Mouse (Mus musculus) ovary, postnatal 36 days (tissue): Measurements from ENCODE around the gene Slc45a2.

ENCODE experiments used
- DNase-seq: peaks from one replicate; pipeline ENCODE4 v3.0.0; 2022; ENCODE audit warnings: low spot score, mixed read lengths

Gene Slc45a2

DNA sequence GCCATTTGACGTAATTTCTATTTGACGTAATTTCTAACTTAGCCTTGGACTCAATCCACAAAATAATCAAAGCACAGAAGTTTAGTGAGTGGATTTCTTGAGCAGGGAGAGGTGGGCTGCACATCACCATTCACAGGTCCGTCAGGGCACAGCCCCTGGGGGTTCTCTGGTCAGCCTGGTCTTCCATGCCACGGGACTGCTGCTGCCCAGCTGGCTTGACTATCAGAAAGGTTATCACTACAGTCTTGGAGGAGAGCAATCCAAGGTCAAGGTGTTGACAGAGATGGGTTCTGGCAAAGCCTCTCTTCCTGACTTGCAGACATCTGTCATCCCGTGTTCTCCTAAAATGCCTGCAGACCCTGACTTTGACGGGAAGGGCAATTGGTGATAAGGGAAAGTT lies 4.1 kb downstream of the Slc45a2 start:
- DNase-seq = no peak

DNA sequence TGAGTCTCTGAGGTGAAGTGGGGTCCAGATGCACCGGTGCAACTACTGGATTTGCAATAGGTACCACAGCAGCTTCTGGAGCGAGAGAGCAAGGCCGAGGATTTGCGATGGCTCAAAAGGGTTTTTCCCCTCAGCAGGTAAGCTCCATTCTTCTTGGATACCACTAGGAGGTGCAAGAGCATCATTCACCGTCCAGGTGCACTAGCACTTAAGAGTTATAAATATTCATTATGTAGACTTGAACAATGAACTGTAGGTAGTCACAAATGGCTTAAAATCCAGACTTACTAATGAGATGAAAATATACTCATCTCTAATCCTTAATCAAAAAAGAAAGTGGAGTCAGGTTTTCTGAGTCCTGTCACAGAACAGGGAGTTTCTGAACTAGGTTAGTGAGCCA lies 8.2 kb downstream of the Slc45a2 start:
- no peak for DNase-seq

DNA sequence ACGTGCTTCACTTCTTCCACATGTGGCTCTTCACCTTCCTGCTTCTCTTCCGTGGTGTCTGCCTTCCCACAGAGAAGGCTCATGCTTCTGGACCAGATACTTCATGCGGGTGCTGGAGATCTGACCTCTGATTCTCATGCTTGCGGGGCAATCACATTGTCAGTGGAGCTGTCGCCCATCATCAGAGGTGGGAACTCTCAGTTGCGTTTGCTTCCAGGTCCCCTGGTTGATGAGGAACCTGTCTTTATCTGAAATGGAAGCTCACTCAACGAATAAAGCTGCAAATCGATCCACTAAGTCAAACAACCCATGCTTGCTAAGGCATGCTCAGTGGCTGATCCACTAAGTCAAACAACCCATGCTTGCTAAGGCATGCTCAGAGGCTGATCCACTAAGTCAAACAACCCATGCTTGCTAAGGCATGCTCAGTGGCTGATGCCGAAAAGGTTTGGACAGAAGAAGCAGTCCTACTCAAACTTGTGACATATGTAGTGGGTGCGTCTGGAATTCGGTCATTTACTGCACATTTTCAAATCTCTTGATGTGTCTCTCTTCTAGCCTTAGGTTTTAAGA lies 10.5 kb downstream of the Slc45a2 start:
- no peak for DNase-seq

GRCm38 (mm10) chr15:11014931-11015330 lies 14.4 kb downstream of the Slc45a2 start:
- DNase-seq = no peak

- DNase-seq = no peak
These were observed 26.5 kb downstream of the Slc45a2 start for GRCm38 (mm10) chr15:11026801-11027561.

- no peak for DNase-seq
These were observed 29.7 kb downstream of the Slc45a2 start for GRCm38 (mm10) chr15:11030188-11030587.

DNA sequence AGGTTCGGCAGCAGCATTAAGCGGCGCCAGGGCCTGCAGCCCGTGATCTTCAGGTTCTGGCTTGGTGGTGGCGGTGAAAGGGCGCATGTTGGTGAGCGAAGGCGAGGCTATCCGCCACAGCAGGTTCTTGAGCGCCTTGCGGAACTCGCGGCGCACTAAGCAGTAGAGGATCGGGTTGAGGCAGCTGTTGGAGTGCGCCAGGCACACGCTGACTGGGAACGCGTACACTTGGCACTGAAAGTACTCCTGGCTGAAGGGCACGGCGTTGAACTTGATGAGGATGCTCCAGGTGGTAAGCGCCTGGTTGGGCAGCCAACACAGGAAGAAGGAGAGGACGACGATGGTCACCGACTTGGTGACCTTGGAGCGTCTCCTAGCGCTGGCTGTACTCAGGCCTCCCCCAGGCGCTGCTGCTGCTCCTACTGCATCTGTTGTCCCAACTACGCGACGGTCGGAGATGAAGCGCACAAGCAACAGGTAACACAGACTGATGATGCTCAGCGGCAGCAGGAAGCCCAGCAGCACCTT lies 35.5 kb downstream of the Slc45a2 start:
- DNase-seq = no peak

- peak; percentile 10 for DNase-seq
These were observed 36.2 kb downstream of the Slc45a2 start for GRCm38 (mm10) chr15:11036535-11037375.

- no peak for DNase-seq
These were observed 36.8 kb downstream of the Slc45a2 start for GRCm38 (mm10) chr15:11037376-11037695.

- DNase-seq = no peak
These were observed 37.2 kb downstream of the Slc45a2 start, which contains the start of gene Rxfp3 for GRCm38 (mm10) chr15:11037711-11038110. Gene Rxfp3, minus strand, starts transcription at chr15:11037991.

GRCm38 (mm10) chr15:11038476-11038875 lies 38.0 kb downstream of the Slc45a2 start:
- no peak for DNase-seq

GRCm38 (mm10) chr15:11040067-11040466 lies 39.5 kb downstream of the Slc45a2 start:
- no peak for DNase-seq

GRCm38 (mm10) chr15:11041229-11041628 lies 40.7 kb downstream of the Slc45a2 start:
- no peak for DNase-seq

GRCm38 (mm10) chr15:11042828-11043227 lies 42.3 kb downstream of the Slc45a2 start:
- DNase-seq = no peak

GRCm38 (mm10) chr15:11053678-11054439 lies 53.3 kb downstream of the Slc45a2 start:
- DNase-seq = no peak

GRCm38 (mm10) chr15:11054440-11055080 lies 54.0 kb downstream of the Slc45a2 start:
- no peak for DNase-seq

DNA sequence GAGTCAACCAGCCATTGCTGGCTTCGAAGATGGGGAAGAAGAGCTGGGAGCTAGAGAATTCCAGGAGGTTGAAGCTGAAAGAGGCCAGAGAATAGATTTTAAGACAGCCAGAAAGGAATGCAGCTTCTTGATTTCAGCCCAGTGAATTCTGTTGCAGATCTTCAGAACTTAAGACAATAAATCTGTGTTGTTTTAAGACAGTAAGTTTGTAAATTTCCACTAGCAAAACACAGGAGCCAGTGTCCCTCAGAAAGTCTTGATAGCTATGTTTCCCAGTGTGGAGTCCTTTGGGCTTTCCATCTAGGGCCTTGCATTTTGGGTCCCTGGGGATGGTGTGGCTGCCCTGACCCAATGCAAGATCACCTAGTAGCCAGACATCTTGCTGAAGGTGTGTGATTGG lies 62.4 kb downstream of the Slc45a2 start:
- DNase-seq = no peak

- no peak for DNase-seq
These were observed 63.6 kb downstream of the Slc45a2 start for GRCm38 (mm10) chr15:11064160-11064557.

DNA sequence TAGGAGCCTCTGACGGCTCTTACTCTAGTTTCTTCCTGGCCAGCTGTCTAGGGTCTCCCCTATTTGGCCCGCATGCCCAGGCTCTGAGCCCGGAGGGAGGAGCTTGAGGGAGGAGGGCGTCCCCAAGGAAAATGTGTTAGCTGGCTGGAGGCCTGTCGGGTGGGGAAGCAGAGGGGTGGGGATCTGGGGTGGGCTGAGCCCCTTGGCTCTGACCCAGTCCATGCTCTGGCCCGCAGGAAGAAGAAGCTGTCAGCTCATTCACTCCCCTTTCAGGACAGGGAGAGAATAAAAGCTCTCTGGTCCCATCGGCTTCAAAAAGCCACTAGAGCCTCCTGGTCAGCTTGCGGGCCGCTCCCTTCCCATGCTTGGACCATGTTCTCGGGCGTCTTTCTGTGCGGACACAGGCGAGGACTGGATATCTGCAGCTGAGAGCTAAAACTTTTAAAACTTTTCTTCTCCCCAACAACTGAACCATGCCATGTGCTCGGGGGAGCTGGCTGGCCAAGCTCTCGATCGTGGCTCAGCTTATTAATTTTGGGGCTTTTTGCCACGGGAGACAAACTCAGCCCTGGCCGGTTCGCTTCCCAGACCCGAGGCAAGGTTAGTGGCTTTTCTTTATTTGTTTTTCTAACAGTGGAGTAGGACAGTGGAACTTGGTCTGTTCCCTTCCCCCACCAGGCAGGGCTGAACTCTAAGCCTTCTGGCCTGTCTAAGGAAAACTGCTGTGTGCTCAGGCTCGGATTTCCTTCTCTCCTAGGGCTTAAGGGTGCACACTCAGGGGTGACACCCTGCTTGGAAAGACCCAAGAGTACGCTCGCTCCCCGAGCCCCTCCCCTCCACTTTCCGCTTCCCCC lies 64.3 kb downstream of the Slc45a2 start, which contains the start of gene Adamts12:
Gene Adamts12, plus strand, starts transcription at position 233 of the 854 bp plus-strand sequence.
- DNase-seq = peak; percentile 69

- no peak for DNase-seq
These were observed 65.1 kb downstream of the Slc45a2 start for GRCm38 (mm10) chr15:11065528-11066171.
